Mouse (Mus musculus) embryonic facial prominence, embryonic 13.5 days (tissue): ENCODE data around the gene Hck. TPM values are rescaled to one million over a fixed set of nuclear protein-coding genes. Genes with fewer than 3 reads are reported as not detected.

Source experiments
- ATAC-seq: fragments of 200-750 bp; cut with Nextera tagmentation; 2 replicates; pipeline ENCODE4 v1.8.0; 2017; ENCODE audit warnings: low read depth; ENCODE audit not compliant: insufficient number of reproducible peaks, insufficient read depth, low FRiP score, low TSS enrichment
- H3K27ac ChIP-seq: fragments of 300-500 bp; sonication (generic); 2 replicates; pipeline ENCODE4 v1.5.1; 2015; ENCODE audit warnings: moderate library complexity, mild to moderate bottlenecking, inconsistent platforms
- H3K27me3 ChIP-seq: fragments of 300-500 bp; sonication (generic); 2 replicates; pipeline ENCODE4 v1.6.1; 2015; ENCODE audit warnings: mild to moderate bottlenecking, inconsistent platforms
- H3K36me3 ChIP-seq: fragments of 300-500 bp; sonication (generic); 2 replicates; pipeline ENCODE4 v1.6.1; 2015; ENCODE audit warnings: mild to moderate bottlenecking, inconsistent platforms
- H3K4me1 ChIP-seq: fragments of 300-500 bp; sonication (generic); 2 replicates; pipeline ENCODE4 v1.6.1; 2015; ENCODE audit warnings: inconsistent platforms
- H3K4me2 ChIP-seq: fragments of 300-500 bp; sonication (generic); 2 replicates; pipeline ENCODE4 v1.6.1; 2015; ENCODE audit warnings: moderate library complexity, mild to moderate bottlenecking, inconsistent platforms
- H3K4me3 ChIP-seq: fragments of 300-500 bp; sonication (generic); 2 replicates; pipeline ENCODE4 v1.5.1; 2015; ENCODE audit warnings: mild to moderate bottlenecking, inconsistent platforms
- H3K9ac ChIP-seq: fragments of 300-500 bp; sonication (generic); 2 replicates; pipeline ENCODE4 v1.6.1; 2015; ENCODE audit warnings: mild to moderate bottlenecking, inconsistent platforms
- H3K9me3 ChIP-seq: fragments of 300-500 bp; sonication (generic); 2 replicates; pipeline ENCODE4 v1.6.1; 2016; ENCODE audit warnings: inconsistent platforms
- WGBS: fragments of 180-500 bp; shearing (Covaris S2); methylation state at CpG from one replicate; pipeline ENCODE4 v1.1.7; 2015; ENCODE audit warnings: mixed read lengths; 5-methylcytosine and 5-hydroxymethylcytosine counted together
- polyA plus RNA-seq: library from polyadenylated mRNA; unstranded; fragments of >200 nt; fragmentation: Nextera tagmentation; extraction: Ambion mirVana; gene quantifications from 2 replicates; pipeline ENCODE4 v1.2.1, GENCODE M21; 2015

The Hck gene
- polyA plus RNA-seq, 1 experiment from 2014 or later: 8.0 TPM

- Histone ChIP-seq H3K9me3 (no peaks in the 10 kb centered on the region), H3K4me3 (no peak overlapping the region), H3K4me2 (no peak overlapping the region), H3K9ac (no peak overlapping the region), H3K27me3 (0 out of 2 replicates have a peak, but pooled peaks cover 4% of the 10 kb centered on the region), H3K27ac (no peak overlapping the region), H3K4me1 (peaks cover 5% of the 10 kb centered on the region), H3K36me3 (no peaks in the 10 kb centered on the region)
- no peak for ATAC-seq
- WGBS: 80% methylated on average over 2 of the region's 3 CpGs
Observed at GRCm38 (mm10) chr2:153157270-153157669, 49.0 kb downstream of the Hck start.

- Histone ChIP-seq H3K9ac (no peak overlapping the region), H3K4me2 (no peak overlapping the region), H3K36me3 (0 out of 2 replicates have a peak, but pooled peaks cover 3% of the 10 kb centered on the region), H3K27me3 (no peaks in the 10 kb centered on the region), H3K27ac (no peak overlapping the region), H3K4me3 (no peak overlapping the region), H3K9me3 (no peaks in the 10 kb centered on the region), H3K4me1 (peaks cover 7% of the 10 kb centered on the region)
- 88% methylated on average over 5 of the region's 5 CpGs for WGBS
- no peak for ATAC-seq
Observed at GRCm38 (mm10) chr2:153160133-153160532, 51.9 kb downstream of the Hck start.

GRCm38 (mm10) chr2:153160844-153161683 is 52.8 kb downstream of the Hck start, which contains the start of gene Tm9sf4:
TSS of gene Tm9sf4 (plus strand) at chr2:153161303.
- H3K36me3 ChIP-seq: 0 out of 2 replicates have a peak, but pooled peaks cover 5% of the 10 kb centered on the region
- peak within 1 kb of the TSS; percentile 94 for H3K4me2 ChIP-seq
- peak within 1 kb of the TSS; percentile 96 for H3K27ac ChIP-seq
- H3K9ac ChIP-seq: peak within 1 kb of the TSS; percentile 93
- peaks cover 7% of the 10 kb centered on the region for H3K4me1 ChIP-seq
- H3K4me3 ChIP-seq: peak within 1 kb of the TSS; percentile 86
- H3K27me3 ChIP-seq: no peaks in the 10 kb centered on the region
- H3K9me3 ChIP-seq: no peaks in the 10 kb centered on the region
- ATAC-seq: peak; percentile 91
- WGBS: 11% methylated on average over 34 of the region's 34 CpGs

GRCm38 (mm10) chr2:153161684-153162080 is 53.4 kb downstream of the Hck start:
- Histone ChIP-seq H3K27me3 (no peaks in the 10 kb centered on the region), H3K36me3 (peaks cover 8% of the 10 kb centered on the region; the same call in 1 of the 2 replicates), H3K9me3 (no peaks in the 10 kb centered on the region), H3K4me3 (peak overlapping the region; percentile 86), H3K4me1 (peaks cover 9% of the 10 kb centered on the region), H3K9ac (peak overlapping the region; percentile 93), H3K27ac (peak overlapping the region; percentile 96), H3K4me2 (peak overlapping the region; percentile 94)
- peak; percentile 40 for ATAC-seq
- under 1% methylated on average over 16 of the region's 16 CpGs for WGBS

- H3K27ac ChIP-seq: no peak overlapping the region
- no peaks in the 10 kb centered on the region for H3K27me3 ChIP-seq
- no peak overlapping the region for H3K9ac ChIP-seq
- H3K4me1 ChIP-seq: peaks cover 23% of the 10 kb centered on the region
- H3K9me3 ChIP-seq: no peaks in the 10 kb centered on the region
- peaks cover 13% of the 10 kb centered on the region; the same call in 1 of the 2 replicates for H3K36me3 ChIP-seq
- H3K4me2 ChIP-seq: no peak overlapping the region
- ATAC-seq: no peak
- H3K4me3 ChIP-seq: no peak overlapping the region
- 70% methylated on average over 6 of the region's 6 CpGs for WGBS
Observed at GRCm38 (mm10) chr2:153167136-153167535, 58.9 kb downstream of the Hck start.

- Histone ChIP-seq H3K36me3 (peaks cover 13% of the 10 kb centered on the region; the same call in 1 of the 2 replicates), H3K9ac (no peak overlapping the region), H3K27ac (0 out of 2 replicates have a peak overlapping the region, but pooled peaks have one; percentile 5), H3K9me3 (no peaks in the 10 kb centered on the region), H3K4me3 (no peak overlapping the region), H3K27me3 (no peaks in the 10 kb centered on the region), H3K4me1 (peaks cover 20% of the 10 kb centered on the region), H3K4me2 (no peak overlapping the region)
- ATAC-seq: no peak
- WGBS: 18% methylated on average over 2 of the region's 2 CpGs
Observed at GRCm38 (mm10) chr2:153168134-153168820, 60.0 kb downstream of the Hck start.

GRCm38 (mm10) chr2:153170490-153171224 is 62.4 kb downstream of the Hck start:
- Histone ChIP-seq H3K4me2 (no peak overlapping the region), H3K4me3 (no peak overlapping the region), H3K9ac (no peak overlapping the region), H3K27ac (no peak overlapping the region), H3K4me1 (peaks cover 21% of the 10 kb centered on the region), H3K27me3 (no peaks in the 10 kb centered on the region), H3K9me3 (no peaks in the 10 kb centered on the region), H3K36me3 (peaks cover 9% of the 10 kb centered on the region; the same call in 1 of the 2 replicates)
- no peak for ATAC-seq
- WGBS: 87% methylated on average over 9 of the region's 9 CpGs

GRCm38 (mm10) chr2:153171966-153172365 is 63.7 kb downstream of the Hck start:
- ATAC-seq: no peak
- WGBS: 92% methylated on average over 5 of the region's 5 CpGs
- H3K9me3 ChIP-seq: no peaks in the 10 kb centered on the region

GRCm38 (mm10) chr2:153175995-153176570 is 67.8 kb downstream of the Hck start:
- Histone ChIP-seq H3K4me3 (no peak overlapping the region), H3K27me3 (no peaks in the 10 kb centered on the region), H3K9ac (no peak overlapping the region), H3K27ac (no peak overlapping the region), H3K4me2 (no peak overlapping the region), H3K4me1 (peaks cover 6% of the 10 kb centered on the region; the same call in 1 of the 2 replicates), H3K9me3 (no peaks in the 10 kb centered on the region), H3K36me3 (peaks cover 21% of the 10 kb centered on the region)
- WGBS: 58% methylated on average over 8 of the region's 8 CpGs
- no peak for ATAC-seq

More at GRCm38 (mm10) chr2:153171966-153172365, 63.7 kb downstream of the Hck start:
- H3K27me3 ChIP-seq: no peaks in the 10 kb centered on the region
- H3K4me2 ChIP-seq: no peak overlapping the region
- no peak overlapping the region for H3K4me3 ChIP-seq
- H3K27ac ChIP-seq: no peak overlapping the region
- peaks cover 22% of the 10 kb centered on the region for H3K4me1 ChIP-seq
- H3K36me3 ChIP-seq: peaks cover 2% of the 10 kb centered on the region; the same call in 1 of the 2 replicates
- H3K9ac ChIP-seq: no peak overlapping the region

- Histone ChIP-seq H3K4me3 (no peak overlapping the region), H3K27ac (no peak overlapping the region), H3K27me3 (no peaks in the 10 kb centered on the region), H3K9ac (no peak overlapping the region), H3K4me2 (no peak overlapping the region), H3K9me3 (no peaks in the 10 kb centered on the region), H3K36me3 (peaks cover 32% of the 10 kb centered on the region), H3K4me1 (peaks cover 6% of the 10 kb centered on the region; the same call in 1 of the 2 replicates)
- WGBS: 92% methylated on average over 3 of the region's 3 CpGs
- no peak for ATAC-seq
Observed at GRCm38 (mm10) chr2:153177188-153177587, 68.9 kb downstream of the Hck start.
